ENCODE assay signal across 8 mouse cellular contexts in the genomic region with DNA sequence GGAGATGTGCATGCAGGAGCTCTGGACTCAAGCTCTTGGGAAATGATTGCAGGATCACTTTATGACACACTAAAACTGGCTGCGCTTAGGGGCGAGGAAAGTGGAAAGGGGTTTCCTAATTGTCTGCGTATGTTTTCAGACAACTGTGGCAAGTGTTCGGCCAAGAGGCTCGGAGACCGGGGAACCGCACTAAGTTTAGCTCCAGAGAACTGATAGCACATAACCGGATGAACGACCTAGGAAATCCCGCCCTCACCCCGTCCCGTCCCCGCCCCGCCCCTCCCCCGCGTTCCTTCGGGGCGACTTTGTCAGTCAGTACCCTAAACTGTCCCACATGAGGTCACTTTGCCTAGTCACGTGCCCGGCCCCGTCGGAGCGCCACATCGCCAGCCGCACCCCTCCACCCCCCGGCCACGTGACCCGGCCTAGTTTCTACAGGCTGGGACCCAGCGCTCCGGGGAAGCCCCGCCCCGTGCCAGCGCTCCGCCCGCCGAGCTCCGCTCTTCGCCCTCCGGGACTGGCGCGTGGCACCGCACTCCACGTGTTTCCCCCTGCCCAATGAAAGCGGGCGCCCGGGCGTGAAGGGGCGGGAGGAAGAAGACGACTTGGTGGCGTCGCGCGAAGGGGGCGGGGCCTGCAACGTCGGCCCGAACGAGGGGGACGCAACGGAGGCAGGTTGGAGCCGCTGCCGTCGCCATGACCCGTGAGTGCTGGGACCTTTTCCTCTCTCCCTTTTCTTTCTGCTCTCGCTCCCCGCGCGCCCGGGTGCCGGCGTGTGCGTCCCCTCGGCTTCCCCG. TPM values are rescaled to one million over a fixed set of nuclear protein-coding genes. Genes with fewer than 3 reads are reported as not detected.
DNase-seq lines count a peak whose midpoint lies in the region; ATAC-seq and TF ChIP-seq lines count a peak whose summit lies in the region.

A gene (plus strand): TSS at position 457 of the 797 bp plus-strand sequence.

- peak within 1 kb of the TSS; percentile 92 for H3K9ac ChIP-seq in hindbrain, postnatal 0 days (replicated peaks; ENCODE audit: low read length)

- peak within 1 kb of the TSS; percentile 100 for H3K27ac ChIP-seq in gastrocnemius, adult 2 months
- peak within 1 kb of the TSS; percentile 98 for H3K27ac ChIP-seq in hindbrain, postnatal 0 days
- peak within 1 kb of the TSS; percentile 98 for H3K27ac ChIP-seq in left cerebral cortex, adult 2 months

- intact Hi-C loops in gastrocnemius, adult 2 months (cut with DNase I), result no loop called here
- intact Hi-C loops in left cerebral cortex, adult 2 months (cut with DNase I), result no loop called here

- ATAC-seq in common myeloid progenitor, adult 5-6 weeks (replicated peaks; ENCODE audit: low read depth, poor library complexity, severe bottlenecking), result peak; percentile 88
- peak; percentile 99 for ATAC-seq in hindbrain, postnatal 0 days
- ATAC-seq in megakaryocyte, adult 5-6 weeks (ENCODE audit: poor library complexity, severe bottlenecking), result peak; percentile 84

- H3K4me2 ChIP-seq in hindbrain, postnatal 0 days (ENCODE audit: low read depth, low read length), result peak within 1 kb of the TSS; percentile 79

- 0 out of 2 replicates have a peak, but pooled peaks cover 4% of the 10 kb centered on the region for H3K4me1 ChIP-seq in hindbrain, postnatal 0 days (ENCODE audit: insufficient read depth, low read length)

- H3K27me3 ChIP-seq in hindbrain, postnatal 0 days (ENCODE audit: insufficient read depth, low read length), result no peaks in the 10 kb centered on the region

- H3K9me3 ChIP-seq in hindbrain, postnatal 0 days (ENCODE audit: low read length), result no peaks in the 10 kb centered on the region

- no peak for TF ChIP-seq CTCF in gastrocnemius, adult 2 months (IDR thresholded peaks at IDR 0.05)
- no peak for TF ChIP-seq CTCF in hindbrain, postnatal 0 days (IDR thresholded peaks at IDR 0.05; ENCODE audit: low read depth)
- no peak for TF ChIP-seq CTCF in left cerebral cortex, adult 2 months (IDR thresholded peaks at IDR 0.05)

- peak; percentile 100 for DNase-seq in ZHBTc4 (ENCODE audit: low read depth, low spot score)
- DNase-seq in gastrocnemius, adult 2 months, result peak; percentile 100
- DNase-seq in hindbrain, postnatal 0 days (ENCODE audit: low spot score), result peak; percentile 99
- peak; percentile 98 to 99 for DNase-seq in left cerebral cortex, adult 2 months (ENCODE audit: extremely low spot score in 1 of 2, low spot score in 2 of 2)
- DNase-seq in right cerebral cortex, adult 2 months (ENCODE audit: low spot score in 2 of 2), result peak; percentile 97 to 98
- peak; percentile 100 for DNase-seq in urinary bladder, postnatal 14 days (ENCODE audit: low spot score)

- 1% methylated on average over 61 of the region's 74 CpGs for WGBS in hindbrain, postnatal 0 days

- peaks cover 13% of the 10 kb centered on the region; the same call in 1 of the 2 replicates for H3K36me3 ChIP-seq in hindbrain, postnatal 0 days (ENCODE audit: insufficient read depth, low read length)

- H3K4me3 ChIP-seq in gastrocnemius, adult 2 months, result peak within 1 kb of the TSS; percentile 86
- peak within 1 kb of the TSS; percentile 89 for H3K4me3 ChIP-seq in hindbrain, postnatal 0 days (ENCODE audit: low read length)
- peak within 1 kb of the TSS; percentile 100 for H3K4me3 ChIP-seq in left cerebral cortex, adult 2 months

RNA-seq across cellular contexts. Expression of the gene that starts here (rescaled TPM):
- total RNA-seq in common myeloid progenitor, adult 5-6 weeks (2017), result 300 and 324 TPM in 2 replicates
- total RNA-seq in gastrocnemius, adult 2 months (2021), result 100 to 1,000 TPM; 286 to 358 TPM
- 420 and 667 TPM in 2 replicates for total RNA-seq in hindbrain, postnatal 0 days (2014; rRNA removed)
- polyA plus RNA-seq in hindbrain, postnatal 0 days (2015; fragmentation: Nextera tagmentation; extraction: Ambion mirVana), result 306 and 336 TPM in 2 replicates
- 100 to 1,000 TPM; 152 to 164 TPM for total RNA-seq in left cerebral cortex, adult 2 months (2021)
- 390 and 393 TPM in 2 replicates for total RNA-seq in megakaryocyte, adult 5-6 weeks (2015)
- 216 and 267 TPM in 2 replicates for total RNA-seq in megakaryocyte, adult 5-6 weeks (2017)

Comparison
In these comparisons a context has a peak if more than half of its experiments do, and no peak if none do; other contexts are left out.
1. Peak in every context shown above with its lines: DNase-seq, ATAC-seq, H3K4me3 ChIP-seq and H3K27ac ChIP-seq.